Mouse (Mus musculus) B cell, adult (primary cell): ENCODE results near the gene Il4ra. TPM values are rescaled to one million over a fixed set of nuclear protein-coding genes. Genes with fewer than 3 reads are reported as not detected.

ENCODE experiments used
- total RNA-seq: library from RNA; stranded (reverse); gene quantifications from 4 replicates; pipeline ENCODE4 v1.2.4, GENCODE M21; 2023; ENCODE audit not compliant: inconsistent age

Il4ra gene
- 187 to 209 TPM (median 202 TPM) in 4 replicates for total RNA-seq

GRCm38 (mm10) chr7:125551766-125552709, at the start of gene Il4ra:
Gene Il4ra, plus strand, starts transcription at chr7:125552120.

GRCm38 (mm10) chr7:125603185-125603631, 51.3 kb downstream of the Il4ra start, which contains the start of gene Il21r:
Gene Il21r, plus strand, starts transcription at chr7:125603429.

Other genes starting within 250 kb of the Il4ra start
- gene Kdm8, start 107.4 kb upstream of the Il4ra start, total RNA-seq: 6.0 to 7.5 TPM (median 6.8 TPM) in 4 replicates
- 51.1 to 56.3 TPM (median 54.6 TPM) in 4 replicates for gene Nsmce1, start 60.5 kb upstream of the Il4ra start, total RNA-seq
- gene Il21r, start 51.3 kb downstream of the Il4ra start, total RNA-seq: 182 to 213 TPM (median 196 TPM) in 4 replicates
- gene Gtf3c1, start 155.7 kb downstream of the Il4ra start, total RNA-seq: 77.3 to 87.9 TPM (median 80.7 TPM) in 4 replicates
- gene D430042O09Rik, start 155.8 kb downstream of the Il4ra start, total RNA-seq: 25.7 to 34.1 TPM (median 26.6 TPM) in 4 replicates